Mouse (Mus musculus): ENCODE results near the gene Cdc42se1. TPM values are rescaled to one million over a fixed set of nuclear protein-coding genes. Genes with fewer than 3 reads are reported as not detected.

Cdc42se1 gene
- polyA plus RNA-seq, 1 experiment = not detected

DNA sequence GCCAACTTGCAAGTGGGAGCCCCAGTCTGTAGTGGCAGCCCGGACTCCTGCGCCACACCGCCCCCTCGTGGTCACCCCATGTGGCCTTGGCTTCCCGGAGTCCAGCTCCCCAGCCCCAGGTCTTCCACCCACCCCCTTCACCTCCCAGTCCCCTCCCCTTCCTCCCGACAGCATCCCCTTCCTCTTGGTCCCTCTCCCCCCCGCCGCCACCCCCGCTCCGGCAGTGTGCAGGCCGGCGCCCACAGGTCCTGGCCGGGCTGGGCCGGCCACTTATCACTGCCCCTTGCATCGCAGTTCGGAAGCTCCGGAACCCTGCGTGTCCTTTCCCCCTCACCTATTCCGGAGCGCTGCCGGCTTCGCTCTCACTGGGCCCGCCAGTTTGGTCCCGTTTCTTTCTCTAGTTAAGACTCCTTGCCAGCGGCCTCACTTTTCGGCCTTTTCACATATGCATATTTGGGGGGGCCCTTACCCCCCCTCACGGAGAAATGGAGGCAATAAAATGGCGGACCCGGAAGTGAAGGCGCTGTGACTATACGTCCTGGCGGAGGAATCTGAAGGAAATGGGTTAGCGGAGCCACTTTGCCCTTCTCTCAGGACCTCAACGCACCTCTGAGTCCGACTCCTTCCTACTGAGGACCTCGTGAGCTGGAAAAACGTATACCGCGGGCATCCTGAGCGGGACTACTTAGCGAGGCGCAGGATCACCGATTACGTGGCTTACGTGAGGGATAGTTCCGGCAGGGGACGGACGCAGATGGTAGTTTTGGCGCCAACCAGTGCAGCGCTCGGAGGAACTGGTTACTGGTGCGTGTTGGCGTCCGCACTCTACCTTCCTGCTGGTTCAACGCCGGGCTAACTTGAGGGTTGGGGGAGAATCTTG, 11.0 kb upstream of the Cdc42se1 start, which contains the start of gene Gabpb2:
Gene Gabpb2 (minus strand): TSS at position 662 of the 880 bp plus-strand sequence.
- Histone ChIP-seq H3K4me1 (ENCODE audit: control insufficient read depth, insufficient read depth, low read length) (no peaks in the 10 kb centered on the region), H3K27ac (ENCODE audit: insufficient read depth, low read depth, low read length) (peak within 1 kb of the TSS; percentile 94), H3K4me3 (ENCODE audit: insufficient read depth, low read depth, low read length) (peak within 1 kb of the TSS; percentile 91)
- TF ChIP-seq POLR2A (IDR thresholded peaks at IDR 0.05; ENCODE audit: insufficient read depth, low read depth, low read length) (no peak), CTCF (IDR thresholded peaks at IDR 0.05; ENCODE audit: insufficient read depth, low read depth, low read length) (peak; percentile 32; the same call in 1 of the 2 replicates)
- under 1% methylated on average over 54 of the region's 56 CpGs for WGBS

- TF ChIP-seq CTCF (IDR thresholded peaks at IDR 0.05; ENCODE audit: insufficient read depth, low read depth, low read length) (no peak), POLR2A (IDR thresholded peaks at IDR 0.05; ENCODE audit: insufficient read depth, low read depth, low read length) (no peak)
- Histone ChIP-seq H3K27ac (ENCODE audit: insufficient read depth, low read depth, low read length) (no peak overlapping the region), H3K4me3 (ENCODE audit: insufficient read depth, low read depth, low read length) (no peak overlapping the region), H3K4me1 (ENCODE audit: control insufficient read depth, insufficient read depth, low read length) (0 out of 2 replicates have a peak, but pooled peaks cover 3% of the 10 kb centered on the region)
- WGBS = 78% methylated on average over 6 of the region's 6 CpGs
These were observed 9.9 kb upstream of the Cdc42se1 start for GRCm38 (mm10) chr3:95218466-95219137.

GRCm38 (mm10) chr3:95223041-95223440, 5.5 kb upstream of the Cdc42se1 start:
- no peak overlapping the region for H3K4me3 ChIP-seq (ENCODE audit: insufficient read depth, low read depth, low read length)
- 92% methylated on average over 2 of the region's 2 CpGs for WGBS
- peaks cover 7% of the 10 kb centered on the region; the same call in 1 of the 2 replicates for H3K4me1 ChIP-seq (ENCODE audit: control insufficient read depth, insufficient read depth, low read length)
- H3K27ac ChIP-seq (ENCODE audit: insufficient read depth, low read depth, low read length) = no peak overlapping the region
- no peak for TF ChIP-seq CTCF (IDR thresholded peaks at IDR 0.05; ENCODE audit: insufficient read depth, low read depth, low read length)
- no peak for TF ChIP-seq POLR2A (IDR thresholded peaks at IDR 0.05; ENCODE audit: insufficient read depth, low read depth, low read length)

DNA sequence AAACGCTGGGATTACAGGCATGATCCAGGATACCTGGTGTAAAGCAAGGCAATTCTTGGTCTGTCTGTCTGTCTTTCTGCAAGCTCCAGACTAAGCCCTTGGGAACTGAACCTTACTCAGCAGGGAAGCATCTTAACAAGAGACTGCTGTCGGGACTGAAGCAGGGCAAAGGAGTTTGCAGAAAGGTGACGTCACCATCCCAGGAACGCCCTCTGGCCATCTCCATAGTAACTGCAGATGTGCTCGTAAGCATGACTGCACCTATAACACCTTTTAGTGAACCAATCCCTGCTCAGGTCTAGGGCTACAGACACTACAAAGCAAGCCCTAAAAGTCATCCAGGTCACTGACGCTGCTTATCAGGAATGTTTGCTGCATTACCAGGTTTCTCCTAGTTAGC, 4.2 kb upstream of the Cdc42se1 start:
- 13% methylated on average over 6 of the region's 6 CpGs for WGBS
- Histone ChIP-seq H3K4me1 (ENCODE audit: control insufficient read depth, insufficient read depth, low read length) (peaks cover 7% of the 10 kb centered on the region; the same call in 1 of the 2 replicates), H3K27ac (ENCODE audit: insufficient read depth, low read depth, low read length) (no peak overlapping the region), H3K4me3 (ENCODE audit: insufficient read depth, low read depth, low read length) (no peak overlapping the region)
- TF ChIP-seq CTCF (IDR thresholded peaks at IDR 0.05; ENCODE audit: insufficient read depth, low read depth, low read length) = no peak
- TF ChIP-seq POLR2A (IDR thresholded peaks at IDR 0.05; ENCODE audit: insufficient read depth, low read depth, low read length) = no peak

GRCm38 (mm10) chr3:95227214-95227613, 1.3 kb upstream of the Cdc42se1 start:
- TF ChIP-seq CTCF (IDR thresholded peaks at IDR 0.05; ENCODE audit: insufficient read depth, low read depth, low read length) = no peak
- no peak for TF ChIP-seq POLR2A (IDR thresholded peaks at IDR 0.05; ENCODE audit: insufficient read depth, low read depth, low read length)
- Histone ChIP-seq H3K4me3 (ENCODE audit: insufficient read depth, low read depth, low read length) (peak overlapping the region; percentile 34; the same call in 1 of the 2 replicates), H3K27ac (ENCODE audit: insufficient read depth, low read depth, low read length) (peak overlapping the region; percentile 54; the same call in 1 of the 2 replicates), H3K4me1 (ENCODE audit: control insufficient read depth, insufficient read depth, low read length) (peaks cover 28% of the 10 kb centered on the region)
- WGBS = 0% methylated on average over 1 of the region's 1 CpGs

DNA sequence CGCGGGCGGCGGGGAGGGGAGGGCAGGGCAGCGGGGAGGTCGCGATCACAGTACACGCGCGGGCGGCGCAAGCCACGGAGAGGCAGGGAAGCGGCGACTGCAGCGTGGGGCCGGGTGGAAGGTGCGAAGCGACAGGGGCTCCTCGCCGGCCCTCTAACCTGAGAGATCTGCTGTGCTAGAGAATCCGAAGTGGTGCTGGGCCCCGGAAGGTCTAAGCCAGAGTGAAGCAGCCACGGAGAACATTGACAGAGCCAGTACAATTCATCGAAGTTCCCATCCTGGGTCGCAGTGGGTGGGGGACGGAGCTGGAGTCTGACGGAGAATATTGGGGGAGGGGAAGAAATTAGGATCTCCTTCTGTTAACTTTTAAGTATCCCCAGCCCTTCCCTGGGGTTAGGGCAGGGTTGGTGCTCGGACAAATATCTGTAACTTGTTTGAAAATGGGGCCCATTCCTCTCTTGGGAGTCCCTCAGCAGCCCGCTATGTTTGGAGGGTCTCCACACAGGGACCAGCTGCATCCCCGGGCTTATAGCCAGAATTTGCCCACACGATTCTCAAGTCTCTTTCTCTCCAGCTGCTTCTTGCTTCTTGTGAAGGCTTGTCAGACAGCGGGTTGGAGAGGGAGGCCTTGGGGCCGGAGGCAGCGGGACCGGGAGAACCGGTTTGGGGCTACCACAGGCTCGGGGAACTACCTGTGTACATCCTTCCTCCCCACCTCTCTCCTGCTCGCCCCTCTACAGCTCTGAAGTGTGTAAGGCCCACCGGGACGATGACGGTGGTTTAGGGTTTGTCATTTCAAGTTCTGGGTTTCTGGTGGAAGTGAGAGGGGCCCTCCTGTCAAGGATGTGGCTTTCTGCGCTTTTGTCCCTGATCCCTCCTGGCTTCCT, 605 bp downstream of the Cdc42se1 start:
- H3K4me1 ChIP-seq (ENCODE audit: control insufficient read depth, insufficient read depth, low read length) = peaks cover 25% of the 10 kb centered on the region
- peak overlapping the region; percentile 66 for H3K27ac ChIP-seq (ENCODE audit: insufficient read depth, low read depth, low read length)
- under 1% methylated on average over 43 of the region's 43 CpGs for WGBS
- no peak for TF ChIP-seq CTCF (IDR thresholded peaks at IDR 0.05; ENCODE audit: insufficient read depth, low read depth, low read length)
- no peak for TF ChIP-seq POLR2A (IDR thresholded peaks at IDR 0.05; ENCODE audit: insufficient read depth, low read depth, low read length)
- H3K4me3 ChIP-seq (ENCODE audit: insufficient read depth, low read depth, low read length) = peak overlapping the region; percentile 67

- peaks cover 22% of the 10 kb centered on the region for H3K4me1 ChIP-seq (ENCODE audit: control insufficient read depth, insufficient read depth, low read length)
- H3K27ac ChIP-seq (ENCODE audit: insufficient read depth, low read depth, low read length) = peak overlapping the region; percentile 71
- 10% methylated on average over 13 of the region's 13 CpGs for WGBS
- H3K4me3 ChIP-seq (ENCODE audit: insufficient read depth, low read depth, low read length) = peak overlapping the region; percentile 67
- TF ChIP-seq CTCF (IDR thresholded peaks at IDR 0.05; ENCODE audit: insufficient read depth, low read depth, low read length) (no peak), POLR2A (IDR thresholded peaks at IDR 0.05; ENCODE audit: insufficient read depth, low read depth, low read length) (no peak)
These were observed 1.4 kb downstream of the Cdc42se1 start for GRCm38 (mm10) chr3:95229781-95230494.
